Mouse (Mus musculus) kidney, embryonic 16.5 days (tissue): ENCODE measurements around the gene Scel. TPM values are rescaled to one million over a fixed set of nuclear protein-coding genes. Genes with fewer than 3 reads are reported as not detected.
A peak's percentile ranks its signal among the peaks of the same experiment; 100 is the strongest.

Source experiments
- ATAC-seq: fragments of 200-750 bp; cut with Nextera tagmentation; 2 replicates; pipeline ENCODE4 v1.8.0; 2017; ENCODE audit warnings: moderate TSS enrichment; ENCODE audit not compliant: low FRiP score, low TSS enrichment
- H3K27ac ChIP-seq: fragments of 300-500 bp; sonication (generic); 2 replicates; pipeline ENCODE4 v1.5.1; 2014; ENCODE audit warnings: low read length
- H3K27me3 ChIP-seq: fragments of 300-500 bp; sonication (generic); 2 replicates; pipeline ENCODE4 v1.6.1; 2014; ENCODE audit warnings: low read length, control low read depth, mixed read lengths; ENCODE audit not compliant: insufficient read depth
- H3K36me3 ChIP-seq: fragments of 300-500 bp; sonication (generic); 2 replicates; pipeline ENCODE4 v1.6.1; 2014; ENCODE audit warnings: low read length, control low read depth, mixed read lengths; ENCODE audit not compliant: insufficient read depth
- H3K4me1 ChIP-seq: fragments of 300-500 bp; sonication (generic); 2 replicates; pipeline ENCODE4 v1.6.1; 2014; ENCODE audit warnings: low read length, control low read depth, mixed read lengths; ENCODE audit not compliant: insufficient read depth
- H3K4me2 ChIP-seq: fragments of 300-500 bp; sonication (generic); replicated peaks from 2 replicates; pipeline ENCODE4 v1.6.1; 2014; ENCODE audit warnings: low read depth, low read length
- H3K4me3 ChIP-seq: fragments of 300-500 bp; sonication (generic); 2 replicates; pipeline ENCODE4 v1.5.1; 2014; ENCODE audit warnings: mild to moderate bottlenecking, low read length
- H3K9ac ChIP-seq: fragments of 300-500 bp; sonication (generic); replicated peaks from 2 replicates; pipeline ENCODE4 v1.6.1; 2014; ENCODE audit warnings: low read length
- H3K9me3 ChIP-seq: fragments of 300-500 bp; sonication (generic); 2 replicates; pipeline ENCODE4 v1.6.1; 2016; ENCODE audit warnings: low read length, control low read depth
- WGBS: fragments of 180-500 bp; shearing (Covaris S2); extraction: QIAGEN DNeasy Blood & Tissue Kit; methylation state at CpG from one replicate; pipeline ENCODE4 v1.1.7; 2014; 5-methylcytosine and 5-hydroxymethylcytosine counted together
- polyA plus RNA-seq: library from polyadenylated mRNA; unstranded; fragments of >200 nt; fragmentation: Nextera tagmentation; extraction: Ambion mirVana; gene quantifications from 2 replicates; pipeline ENCODE4 v1.2.1, GENCODE M21; 2015

Gene Scel
- polyA plus RNA-seq, 1 experiment from 2014 or later, result 2.7 TPM

GRCm38 (mm10) chr14:103537355-103538056 is 24.4 kb downstream of the Scel start:
- Histone ChIP-seq H3K4me3 (no peak overlapping the region), H3K36me3 (no peaks in the 10 kb centered on the region), H3K9me3 (0 out of 2 replicates have a peak, but pooled peaks cover 3% of the 10 kb centered on the region), H3K9ac (no peak overlapping the region), H3K4me1 (no peaks in the 10 kb centered on the region), H3K4me2 (no peak overlapping the region), H3K27ac (no peak overlapping the region), H3K27me3 (no peaks in the 10 kb centered on the region)
- no peak for ATAC-seq
- WGBS, result 15% methylated on average over 13 of the region's 13 CpGs

GRCm38 (mm10) chr14:103539796-103540195 is 26.7 kb downstream of the Scel start:
- H3K9me3 ChIP-seq, result 0 out of 2 replicates have a peak, but pooled peaks cover 3% of the 10 kb centered on the region
- no peak overlapping the region for H3K4me3 ChIP-seq
- 65% methylated on average over 4 of the region's 4 CpGs for WGBS
- no peak overlapping the region for H3K9ac ChIP-seq
- no peak overlapping the region for H3K4me2 ChIP-seq
- no peak overlapping the region for H3K27ac ChIP-seq
- no peaks in the 10 kb centered on the region for H3K4me1 ChIP-seq
- no peaks in the 10 kb centered on the region for H3K36me3 ChIP-seq
- H3K27me3 ChIP-seq, result no peaks in the 10 kb centered on the region
- ATAC-seq, result no peak

- Histone ChIP-seq H3K27ac (no peak overlapping the region), H3K9ac (no peak overlapping the region), H3K36me3 (no peaks in the 10 kb centered on the region), H3K4me2 (no peak overlapping the region), H3K27me3 (no peaks in the 10 kb centered on the region), H3K4me3 (no peak overlapping the region), H3K4me1 (no peaks in the 10 kb centered on the region), H3K9me3 (0 out of 2 replicates have a peak, but pooled peaks cover 3% of the 10 kb centered on the region)
- WGBS, result 74% methylated on average over 5 of the region's 5 CpGs
- ATAC-seq, result no peak
Observed at GRCm38 (mm10) chr14:103541679-103542078, 28.5 kb downstream of the Scel start.

GRCm38 (mm10) chr14:103543304-103544079 is 30.4 kb downstream of the Scel start:
- H3K27me3 ChIP-seq, result no peaks in the 10 kb centered on the region
- H3K4me1 ChIP-seq, result no peaks in the 10 kb centered on the region
- no peak for ATAC-seq
- 0 out of 2 replicates have a peak, but pooled peaks cover 3% of the 10 kb centered on the region for H3K9me3 ChIP-seq
- no peak overlapping the region for H3K4me3 ChIP-seq
- H3K4me2 ChIP-seq, result no peak overlapping the region
- no peak overlapping the region for H3K9ac ChIP-seq
- WGBS, result 60% methylated on average over 4 of the region's 4 CpGs
- no peak overlapping the region for H3K27ac ChIP-seq
- no peaks in the 10 kb centered on the region for H3K36me3 ChIP-seq

GRCm38 (mm10) chr14:103545734-103546133 is 32.6 kb downstream of the Scel start:
- Histone ChIP-seq H3K4me1 (no peaks in the 10 kb centered on the region), H3K9me3 (0 out of 2 replicates have a peak, but pooled peaks cover 1% of the 10 kb centered on the region), H3K9ac (no peak overlapping the region), H3K4me2 (no peak overlapping the region), H3K36me3 (no peaks in the 10 kb centered on the region), H3K4me3 (no peak overlapping the region), H3K27ac (no peak overlapping the region), H3K27me3 (no peaks in the 10 kb centered on the region)
- WGBS, result 74% methylated on average over 8 of the region's 8 CpGs
- ATAC-seq, result no peak

- Histone ChIP-seq H3K4me1 (no peaks in the 10 kb centered on the region), H3K4me2 (no peak overlapping the region), H3K27me3 (no peaks in the 10 kb centered on the region), H3K27ac (no peak overlapping the region), H3K36me3 (no peaks in the 10 kb centered on the region), H3K9ac (no peak overlapping the region), H3K9me3 (no peaks in the 10 kb centered on the region), H3K4me3 (no peak overlapping the region)
- ATAC-seq, result no peak
- WGBS, result 88% methylated on average over 12 of the region's 12 CpGs
Observed at GRCm38 (mm10) chr14:103546246-103546645, 33.1 kb downstream of the Scel start.

GRCm38 (mm10) chr14:103548220-103548619 is 35.1 kb downstream of the Scel start:
- H3K27me3 ChIP-seq, result no peaks in the 10 kb centered on the region
- H3K9me3 ChIP-seq, result no peaks in the 10 kb centered on the region
- no peak overlapping the region for H3K27ac ChIP-seq
- no peak for ATAC-seq
- H3K36me3 ChIP-seq, result no peaks in the 10 kb centered on the region
- no peak overlapping the region for H3K9ac ChIP-seq
- no peak overlapping the region for H3K4me3 ChIP-seq
- H3K4me1 ChIP-seq, result no peaks in the 10 kb centered on the region
- 82% methylated on average over 6 of the region's 6 CpGs for WGBS
- no peak overlapping the region for H3K4me2 ChIP-seq

GRCm38 (mm10) chr14:103550480-103550879 is 37.3 kb downstream of the Scel start:
- Histone ChIP-seq H3K9ac (no peak overlapping the region), H3K4me1 (no peaks in the 10 kb centered on the region), H3K36me3 (no peaks in the 10 kb centered on the region), H3K9me3 (no peaks in the 10 kb centered on the region), H3K27me3 (no peaks in the 10 kb centered on the region), H3K4me3 (no peak overlapping the region), H3K27ac (no peak overlapping the region), H3K4me2 (no peak overlapping the region)
- peak; percentile 86 for ATAC-seq
- 17% methylated on average over 8 of the region's 8 CpGs for WGBS

- no peak overlapping the region for H3K4me3 ChIP-seq
- no peak overlapping the region for H3K9ac ChIP-seq
- H3K27ac ChIP-seq, result no peak overlapping the region
- no peak overlapping the region for H3K4me2 ChIP-seq
- H3K9me3 ChIP-seq, result no peaks in the 10 kb centered on the region
- H3K36me3 ChIP-seq, result no peaks in the 10 kb centered on the region
- no peaks in the 10 kb centered on the region for H3K4me1 ChIP-seq
- no peaks in the 10 kb centered on the region for H3K27me3 ChIP-seq
- WGBS, result 73% methylated on average over 10 of the region's 10 CpGs
- ATAC-seq, result peak; percentile 35; the same call in 1 of the 2 replicates
Observed at GRCm38 (mm10) chr14:103550921-103551320, 37.8 kb downstream of the Scel start.

- Histone ChIP-seq H3K36me3 (no peaks in the 10 kb centered on the region), H3K9ac (no peak overlapping the region), H3K9me3 (no peaks in the 10 kb centered on the region), H3K4me2 (no peak overlapping the region), H3K4me3 (no peak overlapping the region), H3K27me3 (no peaks in the 10 kb centered on the region), H3K4me1 (no peaks in the 10 kb centered on the region), H3K27ac (no peak overlapping the region)
- no peak for ATAC-seq
- 78% methylated on average over 4 of the region's 4 CpGs for WGBS
Observed at GRCm38 (mm10) chr14:103551921-103552320, 38.8 kb downstream of the Scel start.
